Mouse (Mus musculus) G1E (cell line): Measurements from ENCODE around the gene Srebf1. TPM values are rescaled to one million over a fixed set of nuclear protein-coding genes. Genes with fewer than 3 reads are reported as not detected.

Experiments
- ATAC-seq: 2 replicates; pipeline ENCODE4 v1.8.0; 2016; ENCODE audit warnings: mild to moderate bottlenecking; ENCODE audit not compliant: insufficient number of reproducible peaks, poor library complexity, low FRiP score, severe bottlenecking; ENCODE audit errors: extremely low read depth
- DNase-seq: peaks from one replicate; pipeline ENCODE4 v3.0.0; 2012; ENCODE audit warnings: low spot score
- H3K27me3 ChIP-seq: 2 replicates; pipeline ENCODE4 v1.6.1; 2012; ENCODE audit warnings: mild to moderate bottlenecking, low read length, inconsistent platforms; ENCODE audit not compliant: insufficient read depth
- H3K36me3 ChIP-seq: replicated peaks from 2 replicates; pipeline ENCODE3; 2012; ENCODE audit warnings: mild to moderate bottlenecking, inconsistent platforms
- H3K4me1 ChIP-seq: 2 replicates; pipeline ENCODE4 v1.6.1; 2012; ENCODE audit warnings: low read depth, low read length, inconsistent platforms, mixed read lengths; ENCODE audit not compliant: insufficient read depth
- H3K4me3 ChIP-seq: 2 replicates; pipeline ENCODE4 v1.5.1; 2012; ENCODE audit warnings: low read depth, mild to moderate bottlenecking, inconsistent platforms, low read length, moderate library complexity, mixed read lengths
- H3K9me3 ChIP-seq: replicated peaks from 2 replicates; pipeline ENCODE4 v1.6.1; 2012; ENCODE audit warnings: inconsistent platforms
- CTCF ChIP-seq: IDR thresholded peaks from 2 replicates; pipeline ENCODE4 v1.5.1; 2012; ENCODE audit warnings: low read depth, low read length, inconsistent platforms, mixed read lengths
- GATA1 ChIP-seq: IDR thresholded peaks from 2 replicates; pipeline ENCODE4 v1.6.1; 2012; ENCODE audit warnings: borderline replicate concordance, low read length, inconsistent platforms, mixed read lengths
- GATA2 ChIP-seq: IDR thresholded peaks from 2 replicates; pipeline ENCODE4 v1.6.1; 2012; ENCODE audit warnings: low read depth, low read length, inconsistent platforms, borderline replicate concordance
- POLR2AphosphoS5 ChIP-seq: IDR thresholded peaks from 2 replicates; pipeline ENCODE4 v1.6.1; 2012; ENCODE audit warnings: low read depth, low read length, inconsistent platforms; ENCODE audit not compliant: insufficient replicate concordance
- TAL1 ChIP-seq: conservative IDR thresholded peaks from 2 replicates; pipeline ENCODE4 v1.6.1; 2012; ENCODE audit warnings: low read depth, low read length, inconsistent platforms, mixed read lengths
- polyA plus RNA-seq: library from polyadenylated mRNA; stranded (reverse); fragments of >175 nt; gene quantifications from 2 replicates; pipeline ENCODE4 v1.2.3, GENCODE M21; 2012
- total RNA-seq, 2 experiments: library from RNA; stranded (forward) in 1 of 2; stranded (reverse) in 1 of 2; fragments of 200-1000 nt in 1 of 2; fragments of >200 nt in 1 of 2; fragmentation: Nextera tagmentation in 1 of 2; gene quantifications; 2 replicates each; pipeline ENCODE4 v1.2.3; 2014 to 2017

Srebf1 gene
- total and polyA plus RNA-seq, 3 experiments = 66.8 to 276 (median 137) TPM

GRCm38 (mm10) chr11:60231326-60231725 is 8.9 kb upstream of the Srebf1 start:
- ATAC-seq = no peak
- no peak for DNase-seq
- Histone ChIP-seq H3K27me3 (no peaks in the 10 kb centered on the region; the same call in 1 of the 2 replicates), H3K4me3 (no peak overlapping the region), H3K4me1 (peaks cover 8% of the 10 kb centered on the region), H3K9me3 (no peaks in the 10 kb centered on the region), H3K36me3 (peaks cover 39% of the 10 kb centered on the region)
- no peak for TF ChIP-seq TAL1
- TF ChIP-seq GATA2 = no peak
- no peak for TF ChIP-seq GATA1
- TF ChIP-seq CTCF = no peak

DNA sequence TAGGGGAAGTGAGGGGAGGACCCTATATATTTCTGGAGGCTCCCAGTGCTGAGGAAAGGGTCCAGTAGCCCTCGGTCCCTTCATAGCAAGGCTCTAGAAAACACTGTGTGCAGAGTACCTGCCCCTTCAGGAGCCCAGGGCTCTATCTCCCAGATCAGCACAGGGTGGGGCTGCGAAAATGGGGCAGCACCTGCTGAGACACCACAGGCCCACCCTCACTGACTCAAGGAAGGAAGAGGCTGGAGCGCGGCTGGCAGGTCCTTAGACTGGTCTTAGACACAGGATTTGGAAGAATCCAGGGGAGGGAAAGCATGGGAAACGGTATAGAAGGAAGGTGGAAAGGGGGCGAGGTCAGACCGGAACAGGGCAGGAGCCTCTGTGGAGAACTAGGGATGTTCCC is 8.1 kb upstream of the Srebf1 start:
- Histone ChIP-seq H3K9me3 (no peaks in the 10 kb centered on the region), H3K4me3 (no peak overlapping the region), H3K27me3 (no peaks in the 10 kb centered on the region; the same call in 1 of the 2 replicates), H3K4me1 (peaks cover 8% of the 10 kb centered on the region), H3K36me3 (peaks cover 36% of the 10 kb centered on the region)
- DNase-seq (no peak), ATAC-seq (no peak)
- TF ChIP-seq TAL1 (no peak), GATA1 (no peak), CTCF (no peak), POLR2AphosphoS5 (no peak), GATA2 (no peak)

DNA sequence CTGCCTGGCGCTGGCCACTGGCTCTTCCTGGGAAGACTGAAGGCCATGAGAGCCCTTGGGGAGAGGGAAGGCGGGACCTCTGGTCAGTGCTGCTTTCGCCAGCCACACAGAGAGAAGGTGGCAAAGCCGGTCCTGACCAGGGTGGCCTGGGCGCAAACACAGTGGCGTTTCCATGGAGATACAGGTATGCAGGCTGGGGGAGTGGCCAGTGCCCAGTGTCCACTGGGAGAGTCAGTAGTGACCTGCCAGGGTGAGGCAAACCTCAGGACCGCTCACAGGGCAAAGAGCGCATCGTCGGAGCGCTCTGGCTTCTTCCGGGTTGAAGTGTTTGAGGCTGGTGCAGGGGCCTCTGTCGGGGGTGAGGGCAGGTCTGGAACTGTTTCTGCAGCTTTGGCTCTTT is 7.4 kb upstream of the Srebf1 start:
- Histone ChIP-seq H3K4me1 (peaks cover 12% of the 10 kb centered on the region), H3K9me3 (no peaks in the 10 kb centered on the region), H3K4me3 (no peak overlapping the region), H3K36me3 (peaks cover 33% of the 10 kb centered on the region), H3K27me3 (no peaks in the 10 kb centered on the region; the same call in 1 of the 2 replicates)
- TF ChIP-seq GATA2 = no peak
- TF ChIP-seq GATA1 = no peak
- no peak for TF ChIP-seq POLR2AphosphoS5
- no peak for TF ChIP-seq CTCF
- TF ChIP-seq TAL1 = no peak
- DNase-seq (no peak), ATAC-seq (no peak)

DNA sequence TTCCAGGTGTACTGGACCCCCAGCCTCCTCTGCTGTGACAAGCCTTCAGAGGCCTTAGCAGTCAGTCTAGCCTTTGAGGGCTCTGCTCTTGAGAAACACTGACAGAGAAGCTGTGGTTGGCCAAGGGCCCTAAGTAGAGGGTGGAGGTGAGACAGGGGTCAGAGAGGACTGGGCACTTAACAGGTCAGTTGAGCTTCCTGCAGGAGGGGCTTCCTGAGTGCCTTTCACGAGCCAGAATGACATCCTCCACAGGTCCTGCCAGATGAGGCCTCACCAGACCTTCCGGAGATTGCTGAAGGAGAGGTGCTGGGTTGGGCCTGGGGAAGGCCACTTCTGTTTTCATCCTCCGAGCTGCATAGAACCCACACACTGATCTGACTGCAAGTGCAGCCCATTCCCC is 6.1 kb upstream of the Srebf1 start:
- Histone ChIP-seq H3K27me3 (no peaks in the 10 kb centered on the region; the same call in 1 of the 2 replicates), H3K4me3 (no peak overlapping the region), H3K9me3 (no peaks in the 10 kb centered on the region), H3K36me3 (peaks cover 33% of the 10 kb centered on the region), H3K4me1 (peaks cover 24% of the 10 kb centered on the region)
- ATAC-seq (no peak), DNase-seq (no peak)
- TF ChIP-seq CTCF (no peak), GATA1 (no peak), GATA2 (no peak), TAL1 (no peak), POLR2AphosphoS5 (no peak)

- TF ChIP-seq TAL1 = no peak
- TF ChIP-seq POLR2AphosphoS5 = no peak
- TF ChIP-seq GATA1 = no peak
- no peak for TF ChIP-seq GATA2
- TF ChIP-seq CTCF = no peak
- no peaks in the 10 kb centered on the region; the same call in 1 of the 2 replicates for H3K27me3 ChIP-seq
- ATAC-seq (no peak), DNase-seq (no peak)
- peaks cover 49% of the 10 kb centered on the region for H3K4me1 ChIP-seq
- H3K9me3 ChIP-seq = no peaks in the 10 kb centered on the region
- H3K36me3 ChIP-seq = peaks cover 27% of the 10 kb centered on the region
- no peak overlapping the region for H3K4me3 ChIP-seq
These were observed 3.5 kb upstream of the Srebf1 start for GRCm38 (mm10) chr11:60225874-60226273.

DNA sequence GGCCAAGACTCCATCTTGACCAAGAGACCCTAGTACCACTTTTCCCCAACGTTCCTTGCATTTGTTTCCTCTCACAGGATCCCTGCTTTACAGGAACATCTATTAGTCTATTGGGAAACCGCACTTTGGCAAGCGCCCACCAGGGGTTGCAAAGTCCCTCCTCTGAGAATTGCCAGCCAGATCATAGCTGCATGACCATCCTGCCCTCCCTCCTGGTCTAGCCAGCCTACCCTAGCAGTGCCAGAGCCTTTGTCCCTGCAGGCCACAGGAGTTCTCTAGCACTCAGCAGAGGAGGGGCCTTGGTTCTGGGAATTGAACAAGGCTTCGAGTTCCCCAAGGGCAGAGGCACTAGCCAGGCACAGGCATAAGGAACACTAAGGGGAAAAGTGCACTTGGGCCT is 2.3 kb upstream of the Srebf1 start:
- ATAC-seq = no peak
- Histone ChIP-seq H3K4me3 (no peak overlapping the region), H3K27me3 (no peaks in the 10 kb centered on the region; the same call in 1 of the 2 replicates), H3K4me1 (peaks cover 48% of the 10 kb centered on the region), H3K9me3 (no peaks in the 10 kb centered on the region), H3K36me3 (peaks cover 22% of the 10 kb centered on the region)
- 0 out of 2 replicates have a peak, but pooled peaks have one; percentile 14 for TF ChIP-seq CTCF
- TF ChIP-seq GATA1 = no peak
- no peak for DNase-seq
